Mouse (Mus musculus): ENCODE measurements around the gene Sugct. TPM values are rescaled to one million over a fixed set of nuclear protein-coding genes. Genes with fewer than 3 reads are reported as not detected.

Gene Sugct
- polyA plus RNA-seq, 1 experiment from 2014 or later = 9.3 TPM

- Histone ChIP-seq H3K36me3 (ENCODE audit: insufficient read depth, low read length) (no peaks in the 10 kb centered on the region), H3K9me3 (ENCODE audit: low read length) (no peaks in the 10 kb centered on the region), H3K4me3 (ENCODE audit: low read depth, low read length) (no peak overlapping the region), H3K27ac (ENCODE audit: low read length) (no peak overlapping the region), H3K4me2 (replicated peaks; ENCODE audit: low read depth, low read length) (no peak overlapping the region), H3K9ac (replicated peaks; ENCODE audit: low read depth) (no peak overlapping the region), H3K27me3 (replicated peaks; ENCODE audit: insufficient read depth, low read length) (no peaks in the 10 kb centered on the region), H3K4me1 (ENCODE audit: insufficient read depth, low read depth, low read length) (no peaks in the 10 kb centered on the region)
- WGBS = 29% methylated on average over 1 of the region's 1 CpGs
- ATAC-seq = no peak
- DNase-seq (ENCODE audit: low spot score) = no peak
- TF ChIP-seq EP300 (IDR thresholded peaks at IDR 0.05) (no peak), CTCF (IDR thresholded peaks at IDR 0.05) (no peak)
Measured at GRCm38 (mm10) chr13:17691436-17691835, 3.9 kb downstream of the Sugct start.

- peak; percentile 52 for DNase-seq (ENCODE audit: low spot score)
- no peak overlapping the region for H3K9ac ChIP-seq (replicated peaks; ENCODE audit: low read depth)
Measured at GRCm38 (mm10) chr13:17690686-17691085, 4.7 kb downstream of the Sugct start.

GRCm38 (mm10) chr13:17689461-17689860 is 5.9 kb downstream of the Sugct start:
- no peaks in the 10 kb centered on the region for H3K9me3 ChIP-seq (ENCODE audit: low read length)
- TF ChIP-seq CTCF (IDR thresholded peaks at IDR 0.05) = no peak
- TF ChIP-seq EP300 (IDR thresholded peaks at IDR 0.05) = no peak
- H3K4me3 ChIP-seq (ENCODE audit: low read depth, low read length) = no peak overlapping the region

More at GRCm38 (mm10) chr13:17690686-17691085, 4.7 kb downstream of the Sugct start:
- no peaks in the 10 kb centered on the region for H3K27me3 ChIP-seq (replicated peaks; ENCODE audit: insufficient read depth, low read length)
- H3K4me3 ChIP-seq (ENCODE audit: low read depth, low read length) = no peak overlapping the region
- no peaks in the 10 kb centered on the region for H3K36me3 ChIP-seq (ENCODE audit: insufficient read depth, low read length)
- ATAC-seq = no peak
- H3K27ac ChIP-seq (ENCODE audit: low read length) = no peak overlapping the region
- H3K4me2 ChIP-seq (replicated peaks; ENCODE audit: low read depth, low read length) = no peak overlapping the region
- no peak for TF ChIP-seq CTCF (IDR thresholded peaks at IDR 0.05)
- no peak for TF ChIP-seq EP300 (IDR thresholded peaks at IDR 0.05)
- no peaks in the 10 kb centered on the region for H3K9me3 ChIP-seq (ENCODE audit: low read length)
- no peaks in the 10 kb centered on the region for H3K4me1 ChIP-seq (ENCODE audit: insufficient read depth, low read depth, low read length)

GRCm38 (mm10) chr13:17671122-17671521 is 24.2 kb downstream of the Sugct start:
- 66% methylated on average over 1 of the region's 1 CpGs for WGBS

More at GRCm38 (mm10) chr13:17689461-17689860, 5.9 kb downstream of the Sugct start:
- ATAC-seq (no peak), DNase-seq (ENCODE audit: low spot score) (no peak)
- Histone ChIP-seq H3K4me1 (ENCODE audit: insufficient read depth, low read depth, low read length) (no peaks in the 10 kb centered on the region), H3K36me3 (ENCODE audit: insufficient read depth, low read length) (no peaks in the 10 kb centered on the region), H3K9ac (replicated peaks; ENCODE audit: low read depth) (no peak overlapping the region), H3K4me2 (replicated peaks; ENCODE audit: low read depth, low read length) (no peak overlapping the region), H3K27me3 (replicated peaks; ENCODE audit: insufficient read depth, low read length) (no peaks in the 10 kb centered on the region), H3K27ac (ENCODE audit: low read length) (no peak overlapping the region)

GRCm38 (mm10) chr13:17667380-17667779 is 28.0 kb downstream of the Sugct start:
- Histone ChIP-seq H3K36me3 (ENCODE audit: insufficient read depth, low read length) (no peaks in the 10 kb centered on the region), H3K4me1 (ENCODE audit: insufficient read depth, low read depth, low read length) (no peaks in the 10 kb centered on the region), H3K27me3 (replicated peaks; ENCODE audit: insufficient read depth, low read length) (no peaks in the 10 kb centered on the region), H3K4me3 (ENCODE audit: low read depth, low read length) (no peak overlapping the region), H3K9me3 (ENCODE audit: low read length) (no peaks in the 10 kb centered on the region), H3K9ac (replicated peaks; ENCODE audit: low read depth) (no peak overlapping the region), H3K4me2 (replicated peaks; ENCODE audit: low read depth, low read length) (no peak overlapping the region), H3K27ac (ENCODE audit: low read length) (no peak overlapping the region)
- TF ChIP-seq EP300 (IDR thresholded peaks at IDR 0.05) = no peak
- no peak for TF ChIP-seq CTCF (IDR thresholded peaks at IDR 0.05)
- ATAC-seq (no peak), DNase-seq (ENCODE audit: low spot score) (no peak)
- 69% methylated on average over 1 of the region's 1 CpGs for WGBS

More at GRCm38 (mm10) chr13:17671122-17671521, 24.2 kb downstream of the Sugct start:
- Histone ChIP-seq H3K4me3 (ENCODE audit: low read depth, low read length) (no peak overlapping the region), H3K4me1 (ENCODE audit: insufficient read depth, low read depth, low read length) (no peaks in the 10 kb centered on the region), H3K36me3 (ENCODE audit: insufficient read depth, low read length) (no peaks in the 10 kb centered on the region), H3K9ac (replicated peaks; ENCODE audit: low read depth) (no peak overlapping the region), H3K4me2 (replicated peaks; ENCODE audit: low read depth, low read length) (no peak overlapping the region), H3K27ac (ENCODE audit: low read length) (no peak overlapping the region), H3K9me3 (ENCODE audit: low read length) (no peaks in the 10 kb centered on the region), H3K27me3 (replicated peaks; ENCODE audit: insufficient read depth, low read length) (no peaks in the 10 kb centered on the region)
- no peak for DNase-seq (ENCODE audit: low spot score)
- no peak for ATAC-seq
- TF ChIP-seq EP300 (IDR thresholded peaks at IDR 0.05) (no peak), CTCF (IDR thresholded peaks at IDR 0.05) (no peak)

GRCm38 (mm10) chr13:17642294-17642693 is 53.1 kb downstream of the Sugct start:
- DNase-seq (ENCODE audit: low spot score) = no peak
- no peak for ATAC-seq

GRCm38 (mm10) chr13:17638008-17638407 is 57.3 kb downstream of the Sugct start:
- no peaks in the 10 kb centered on the region for H3K27me3 ChIP-seq (replicated peaks; ENCODE audit: insufficient read depth, low read length)
- no peak for ATAC-seq
- no peak overlapping the region for H3K4me2 ChIP-seq (replicated peaks; ENCODE audit: low read depth, low read length)
- no peaks in the 10 kb centered on the region for H3K36me3 ChIP-seq (ENCODE audit: insufficient read depth, low read length)
- DNase-seq (ENCODE audit: low spot score) = peak; percentile 7
- H3K4me1 ChIP-seq (ENCODE audit: insufficient read depth, low read depth, low read length) = no peaks in the 10 kb centered on the region
- no peaks in the 10 kb centered on the region for H3K9me3 ChIP-seq (ENCODE audit: low read length)
- no peak overlapping the region for H3K27ac ChIP-seq (ENCODE audit: low read length)
- no peak overlapping the region for H3K4me3 ChIP-seq (ENCODE audit: low read depth, low read length)
- TF ChIP-seq CTCF (IDR thresholded peaks at IDR 0.05) = no peak
- no peak for TF ChIP-seq EP300 (IDR thresholded peaks at IDR 0.05)
- H3K9ac ChIP-seq (replicated peaks; ENCODE audit: low read depth) = no peak overlapping the region

More at GRCm38 (mm10) chr13:17642294-17642693, 53.1 kb downstream of the Sugct start:
- Histone ChIP-seq H3K4me1 (ENCODE audit: insufficient read depth, low read depth, low read length) (no peaks in the 10 kb centered on the region), H3K27me3 (replicated peaks; ENCODE audit: insufficient read depth, low read length) (no peaks in the 10 kb centered on the region), H3K4me3 (ENCODE audit: low read depth, low read length) (no peak overlapping the region), H3K9ac (replicated peaks; ENCODE audit: low read depth) (no peak overlapping the region), H3K27ac (ENCODE audit: low read length) (no peak overlapping the region), H3K9me3 (ENCODE audit: low read length) (no peaks in the 10 kb centered on the region), H3K36me3 (ENCODE audit: insufficient read depth, low read length) (no peaks in the 10 kb centered on the region), H3K4me2 (replicated peaks; ENCODE audit: low read depth, low read length) (no peak overlapping the region)
- no peak for TF ChIP-seq EP300 (IDR thresholded peaks at IDR 0.05)
- peak; percentile 31 for TF ChIP-seq CTCF (IDR thresholded peaks at IDR 0.05)
- 59% methylated on average over 2 of the region's 2 CpGs for WGBS
